Mouse (Mus musculus) kidney, postnatal 4 days (tissue): ENCODE results near the gene Hic2.
"Not testable (repeated sequence)": the region's sequence is repeated elsewhere in the genome, so short reads cannot be mapped to it uniquely, and the experiment has no call there.

ENCODE experiments used
- DNase-seq, 2 experiments: peaks; one replicate each; pipeline ENCODE4 v3.0.0; 2021; ENCODE audit warnings: mixed read lengths in 2 of 2

Gene Hic2

GRCm38 (mm10) chr16:17232794-17233701 is at the start of gene Hic2:
TSS of gene Hic2 (plus strand) at chr16:17233572.
- peak; percentile 97 to 98 for DNase-seq

GRCm38 (mm10) chr16:17185475-17185874 is 47.9 kb upstream of the Hic2 start:
- no peak for DNase-seq

GRCm38 (mm10) chr16:17193823-17194222 is 39.5 kb upstream of the Hic2 start:
- no peak for DNase-seq

GRCm38 (mm10) chr16:17200121-17200952 is 33.0 kb upstream of the Hic2 start:
- peak in 1 of 2 experiments; percentile 13 for DNase-seq

GRCm38 (mm10) chr16:17200953-17201707 is 32.2 kb upstream of the Hic2 start:
- peak; percentile 85 to 91 for DNase-seq

- peak in 1 of 2 experiments; percentile 13 for DNase-seq
These were observed 31.4 kb upstream of the Hic2 start for GRCm38 (mm10) chr16:17201977-17202376.

- no peak for DNase-seq
These were observed 30.8 kb upstream of the Hic2 start, which contains the start of gene Ube2l3 for GRCm38 (mm10) chr16:17202549-17202948. TSS of gene Ube2l3 (minus strand) at chr16:17202649.

GRCm38 (mm10) chr16:17204990-17205389 is 28.4 kb upstream of the Hic2 start:
- peak; percentile 15 to 55 for DNase-seq

GRCm38 (mm10) chr16:17208389-17209361 is 24.7 kb upstream of the Hic2 start, which contains the start of gene Rimbp3:
TSS of gene Rimbp3 (plus strand) at chr16:17208603.
- DNase-seq: peak; percentile 91 to 94

DNA sequence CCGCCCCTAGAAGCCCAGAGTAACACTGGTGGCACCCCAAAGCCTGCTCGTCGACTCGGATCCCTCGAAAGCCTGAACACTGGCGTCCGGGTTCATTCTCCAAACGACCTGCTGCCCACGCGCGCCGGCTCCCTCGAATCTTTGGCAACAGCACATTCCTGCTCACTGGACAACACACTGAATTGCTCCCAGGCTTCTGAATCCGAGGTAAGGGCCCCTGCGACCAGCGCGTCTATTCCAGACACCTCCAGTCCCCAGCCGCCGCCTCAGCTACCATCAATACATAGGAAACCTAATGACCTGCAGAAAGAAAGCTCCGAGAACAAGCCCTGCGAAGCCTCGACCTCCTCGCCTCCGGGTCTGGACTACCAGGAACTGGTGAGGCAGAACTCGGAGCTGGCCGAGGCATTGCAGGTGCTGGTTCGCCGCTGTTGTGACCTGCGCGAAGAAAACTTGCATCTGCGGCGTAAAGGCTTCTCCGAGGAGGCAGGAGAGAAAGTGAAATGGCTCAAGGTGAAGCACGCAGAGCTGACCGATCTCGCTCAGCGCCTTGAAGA is 23.9 kb upstream of the Hic2 start:
- no peak for DNase-seq

GRCm38 (mm10) chr16:17209981-17210838 is 23.2 kb upstream of the Hic2 start:
- peak; percentile 93 to 95 for DNase-seq

GRCm38 (mm10) chr16:17216934-17217633 is 16.3 kb upstream of the Hic2 start:
- no peak for DNase-seq

DNA sequence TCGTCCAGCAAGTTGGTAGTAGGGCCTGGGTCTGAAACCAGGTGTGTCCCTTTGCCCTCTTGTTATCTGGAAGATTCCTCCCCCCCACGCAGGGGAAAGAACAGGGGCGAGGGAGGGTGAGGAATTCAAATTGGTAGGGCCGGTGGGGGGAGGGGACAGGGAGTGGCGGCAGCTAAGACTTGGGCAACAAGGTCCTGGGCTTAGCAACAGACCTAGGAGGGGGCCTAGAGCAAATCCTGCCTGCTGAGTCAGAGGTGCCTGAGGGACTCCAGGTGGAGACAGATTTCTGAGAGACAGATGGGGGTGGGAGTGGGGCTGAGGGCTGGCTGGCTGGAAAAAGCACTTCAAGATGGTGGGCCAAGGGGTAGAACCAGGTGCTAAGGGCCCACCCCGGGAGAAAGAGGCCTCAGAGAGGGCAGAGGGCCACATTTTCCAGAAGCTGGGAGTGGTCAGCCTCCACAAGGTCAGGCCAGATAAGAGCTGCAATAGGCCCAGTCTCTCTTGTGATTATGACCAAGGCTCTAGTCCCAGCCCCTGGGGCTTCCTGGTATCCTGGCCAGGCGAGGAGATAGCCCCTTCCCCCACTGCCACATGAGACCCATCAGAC is 13.1 kb upstream of the Hic2 start:
- DNase-seq: no peak

DNA sequence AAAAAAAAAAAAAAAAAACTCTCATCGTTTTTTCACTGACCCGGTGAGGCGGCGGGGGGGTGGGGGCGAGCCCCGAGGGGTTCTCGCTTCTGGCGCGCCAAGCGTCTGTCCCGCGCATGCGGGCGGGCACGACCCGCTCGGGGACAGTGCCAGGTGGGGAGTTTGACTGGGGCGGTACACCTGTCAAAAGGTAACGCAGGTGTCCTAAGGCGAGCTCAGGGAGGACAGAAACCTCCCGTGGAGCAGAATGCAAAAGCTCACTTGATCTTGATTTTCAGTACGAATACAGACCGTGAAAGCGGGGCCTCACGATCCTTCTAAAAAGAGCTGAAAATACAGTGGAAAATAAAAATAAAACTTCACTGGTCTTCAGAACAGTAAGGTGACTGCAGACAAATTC is 11.2 kb upstream of the Hic2 start:
- peak; percentile 95 to 97 for DNase-seq

DNA sequence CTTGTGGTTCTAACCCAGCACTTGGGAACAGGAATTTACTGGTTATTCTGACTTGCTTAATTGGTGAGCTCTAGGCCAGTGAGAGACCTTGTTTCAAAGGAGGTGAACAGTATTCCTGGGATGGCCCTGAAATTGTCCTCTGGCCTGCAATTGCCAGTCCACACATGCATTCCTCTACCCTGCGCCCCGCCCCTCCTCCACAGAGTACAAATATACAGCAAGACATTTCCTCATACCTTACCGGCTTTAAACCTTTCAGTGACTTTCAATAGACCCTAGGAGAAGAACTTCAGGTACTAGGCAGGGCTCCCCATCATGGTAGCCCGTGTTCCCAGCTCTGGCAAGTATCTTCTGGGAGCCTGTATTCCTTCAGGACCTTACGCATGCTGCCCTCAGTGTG is 7.8 kb upstream of the Hic2 start:
- DNase-seq: no peak

DNA sequence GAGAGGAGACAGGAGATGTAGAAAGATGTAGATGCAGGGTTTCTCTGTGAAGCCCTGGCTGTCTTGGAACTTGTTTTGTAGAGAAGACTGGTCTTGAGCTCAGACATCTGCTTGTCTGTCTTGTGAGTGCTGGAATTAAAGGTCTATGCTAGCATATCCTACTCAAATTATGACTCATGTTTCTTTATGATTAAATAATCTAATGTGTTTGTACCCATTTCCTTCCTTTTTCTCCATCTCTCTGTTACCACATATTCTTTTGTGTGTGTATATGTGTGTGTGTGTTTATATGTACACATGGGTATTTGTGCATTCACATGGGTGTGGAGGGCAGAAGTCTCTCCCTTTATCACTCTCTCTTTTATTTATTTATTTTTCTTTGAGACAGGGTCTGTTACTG is 6.9 kb upstream of the Hic2 start:
- DNase-seq: no peak

GRCm38 (mm10) chr16:17231523-17231922 is 1.8 kb upstream of the Hic2 start:
- DNase-seq: not testable (repeated sequence)

- peak; percentile 66 to 78 for DNase-seq
These were observed 528 bp downstream of the Hic2 start for GRCm38 (mm10) chr16:17233702-17234498.
